Mouse (Mus musculus) spleen, adult 2 months (tissue): ENCODE results near the gene Ubash3b.

ENCODE experiments used
- CTCF ChIP-seq: fragments of 200-500 bp; IDR thresholded peaks from 2 replicates; pipeline ENCODE4 v1.5.1; 2011; ENCODE audit warnings: mild to moderate bottlenecking, inconsistent platforms; ENCODE audit not compliant: insufficient read depth, insufficient read length, insufficient replicate concordance; ENCODE audit errors: extremely low read depth
- POLR2A ChIP-seq: fragments of 200-500 bp; IDR thresholded peaks from 2 replicates; pipeline ENCODE4 v1.6.1; 2011; ENCODE audit warnings: low read depth, low read length, inconsistent platforms

DNA sequence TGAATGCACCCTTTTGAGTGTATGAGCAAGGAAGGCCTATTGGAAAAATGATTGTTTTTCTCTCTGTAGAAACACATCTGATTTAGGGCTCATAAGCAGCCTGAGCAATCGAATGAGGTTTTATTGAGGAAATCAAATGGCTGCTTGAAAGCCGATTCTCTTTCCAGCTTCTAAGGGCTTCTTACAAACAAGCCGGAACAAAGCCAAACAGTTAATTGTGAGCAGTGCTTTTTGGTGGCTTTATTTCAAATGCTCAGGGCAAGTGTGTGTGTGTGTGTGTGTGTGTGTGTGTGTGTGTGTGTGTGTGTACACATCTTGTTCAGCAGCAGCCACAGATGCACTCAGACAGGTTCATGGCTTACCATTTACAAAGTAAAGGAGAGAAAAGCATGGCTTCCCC lies 200.1 kb downstream of the Ubash3b start:
- TF ChIP-seq CTCF (no peak), POLR2A (no peak)
